Mouse (Mus musculus): ENCODE results near the gene Ovca2. TPM values are rescaled to one million over a fixed set of nuclear protein-coding genes. Genes with fewer than 3 reads are reported as not detected.

Gene Ovca2
- polyA plus RNA-seq, 1 experiment, result not detected

GRCm38 (mm10) chr11:75192336-75193214, 13.9 kb upstream of the Ovca2 start:
- no peak overlapping the region for H3K27ac ChIP-seq (ENCODE audit: insufficient read depth, low read depth, low read length)
- H3K4me1 ChIP-seq (ENCODE audit: control insufficient read depth, insufficient read depth, low read length), result peaks cover 27% of the 10 kb centered on the region
- 25% methylated on average over 13 of the region's 13 CpGs for WGBS

DNA sequence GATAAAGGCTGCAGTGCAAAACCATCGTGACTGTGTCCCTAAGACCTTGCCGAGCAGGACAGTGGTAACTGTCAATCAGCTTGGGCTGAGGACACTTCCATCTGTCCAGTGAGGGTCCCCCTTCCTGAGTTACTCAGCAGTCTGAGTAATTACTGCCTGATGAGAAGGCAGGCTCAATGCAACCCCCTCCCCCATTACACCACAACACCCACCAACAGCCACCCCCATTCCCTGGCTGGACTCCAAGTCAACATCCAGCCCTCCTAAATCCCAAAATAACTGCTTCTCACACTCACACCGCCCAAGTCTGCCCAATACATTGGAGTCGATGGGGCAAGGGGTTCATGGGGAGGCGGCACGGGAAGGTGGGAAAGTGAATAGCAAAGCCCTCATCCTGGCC, 13.2 kb upstream of the Ovca2 start:
- H3K4me1 ChIP-seq (ENCODE audit: control insufficient read depth, insufficient read depth, low read length), result peaks cover 27% of the 10 kb centered on the region
- H3K27ac ChIP-seq (ENCODE audit: insufficient read depth, low read depth, low read length), result no peak overlapping the region
- TF ChIP-seq POLR2A (IDR thresholded peaks at IDR 0.05; ENCODE audit: insufficient read depth, low read depth, low read length), result no peak
- no peak overlapping the region for H3K4me3 ChIP-seq (ENCODE audit: insufficient read depth, low read depth, low read length)
- WGBS, result 54% methylated on average over 6 of the region's 6 CpGs

More at GRCm38 (mm10) chr11:75192336-75193214, 13.9 kb upstream of the Ovca2 start:
- TF ChIP-seq CTCF (IDR thresholded peaks at IDR 0.05; ENCODE audit: insufficient read depth, low read depth, low read length) (peak; percentile 57), POLR2A (IDR thresholded peaks at IDR 0.05; ENCODE audit: insufficient read depth, low read depth, low read length) (no peak)
- H3K4me3 ChIP-seq (ENCODE audit: insufficient read depth, low read depth, low read length), result no peak overlapping the region

DNA sequence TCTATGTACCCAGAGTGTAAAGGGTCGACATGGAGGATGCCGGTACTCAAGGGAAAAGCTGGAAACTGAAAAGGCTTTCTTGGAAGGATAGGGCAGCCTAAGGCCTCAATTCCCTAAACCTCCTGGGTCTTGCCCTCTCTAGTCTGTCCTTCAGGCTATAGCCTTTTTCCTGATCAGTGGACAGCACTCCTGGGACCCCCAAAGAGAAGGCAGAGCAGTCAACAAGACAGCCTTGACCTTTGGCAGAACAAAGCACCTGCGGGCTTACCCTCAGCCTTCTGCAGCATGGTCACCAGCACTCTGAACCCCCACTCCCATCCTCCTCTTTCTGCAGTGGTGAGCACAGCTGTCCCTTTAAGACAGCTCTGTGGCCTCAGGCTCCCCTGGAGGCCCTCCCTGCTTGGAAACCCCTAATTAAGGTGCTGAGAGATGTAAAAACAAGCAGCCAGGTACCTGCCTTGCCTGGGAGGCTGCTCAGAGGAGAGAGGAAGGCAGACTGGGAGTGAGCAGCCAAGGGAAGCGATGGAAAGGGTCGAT, 12.3 kb upstream of the Ovca2 start, which contains the start of gene Dph1:
TSS of gene Dph1 (minus strand) at position 337 of the 537 bp plus-strand sequence.
- TF ChIP-seq POLR2A (IDR thresholded peaks at IDR 0.05; ENCODE audit: insufficient read depth, low read depth, low read length) (no peak), CTCF (IDR thresholded peaks at IDR 0.05; ENCODE audit: insufficient read depth, low read depth, low read length) (no peak)
- peaks cover 27% of the 10 kb centered on the region for H3K4me1 ChIP-seq (ENCODE audit: control insufficient read depth, insufficient read depth, low read length)
- 63% methylated on average over 5 of the region's 5 CpGs for WGBS
- no peak within 1 kb of the TSS for H3K27ac ChIP-seq (ENCODE audit: insufficient read depth, low read depth, low read length)
- H3K4me3 ChIP-seq (ENCODE audit: insufficient read depth, low read depth, low read length), result peak within 1 kb of the TSS; percentile 76

DNA sequence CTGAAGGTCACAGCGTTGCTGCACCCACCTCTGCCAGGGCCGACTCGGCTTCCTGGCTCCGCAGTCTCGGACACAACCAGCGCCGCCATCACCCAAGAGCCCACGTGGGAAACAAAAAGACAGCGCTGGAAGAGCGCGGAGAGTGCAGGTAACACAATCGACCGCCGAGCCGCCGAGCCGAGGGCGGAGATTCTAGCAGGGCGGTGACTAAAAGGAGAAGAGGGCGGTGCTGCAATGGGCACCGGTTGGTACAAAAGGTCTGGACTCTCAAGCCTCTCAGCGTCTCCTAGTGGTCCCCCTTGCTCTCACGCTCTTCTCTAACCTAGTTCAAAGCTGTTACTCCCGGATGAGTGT, 11.7 kb upstream of the Ovca2 start:
- TF ChIP-seq POLR2A (IDR thresholded peaks at IDR 0.05; ENCODE audit: insufficient read depth, low read depth, low read length) (peak; percentile 56), CTCF (IDR thresholded peaks at IDR 0.05; ENCODE audit: insufficient read depth, low read depth, low read length) (0 out of 2 replicates have a peak, but pooled peaks have one; percentile 5)
- Histone ChIP-seq H3K4me1 (ENCODE audit: control insufficient read depth, insufficient read depth, low read length) (peaks cover 25% of the 10 kb centered on the region), H3K4me3 (ENCODE audit: insufficient read depth, low read depth, low read length) (peak overlapping the region; percentile 76), H3K27ac (ENCODE audit: insufficient read depth, low read depth, low read length) (no peak overlapping the region)
- WGBS, result 2% methylated on average over 24 of the region's 24 CpGs

GRCm38 (mm10) chr11:75189713-75190370, 11.2 kb upstream of the Ovca2 start:
- TF ChIP-seq CTCF (IDR thresholded peaks at IDR 0.05; ENCODE audit: insufficient read depth, low read depth, low read length), result no peak
- TF ChIP-seq POLR2A (IDR thresholded peaks at IDR 0.05; ENCODE audit: insufficient read depth, low read depth, low read length), result no peak
- WGBS, result 1% methylated on average over 22 of the region's 22 CpGs

DNA sequence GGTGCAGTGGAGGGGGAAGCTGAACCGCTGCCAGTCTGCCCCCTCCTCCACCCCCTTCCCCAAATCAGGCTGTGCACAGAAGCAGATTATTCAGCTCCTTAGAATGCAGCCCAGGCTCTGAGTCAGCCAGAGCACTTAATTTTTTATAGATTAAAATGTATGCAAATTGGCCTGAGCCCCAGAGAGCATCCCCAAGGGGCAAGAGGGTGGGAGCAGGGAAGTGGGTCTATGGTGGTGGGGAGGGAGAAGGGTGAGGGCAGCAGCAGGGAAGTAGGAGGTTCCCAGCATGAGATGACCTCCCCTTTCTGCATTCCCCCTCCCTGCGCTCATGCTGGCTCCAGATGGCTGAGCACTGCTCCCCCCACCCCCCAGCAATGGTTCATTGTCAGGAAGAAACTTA, 6.4 kb upstream of the Ovca2 start:
- WGBS, result 62% methylated on average over 2 of the region's 2 CpGs
- TF ChIP-seq CTCF (IDR thresholded peaks at IDR 0.05; ENCODE audit: insufficient read depth, low read depth, low read length) (no peak), POLR2A (IDR thresholded peaks at IDR 0.05; ENCODE audit: insufficient read depth, low read depth, low read length) (no peak)
- H3K4me1 ChIP-seq (ENCODE audit: control insufficient read depth, insufficient read depth, low read length), result peaks cover 9% of the 10 kb centered on the region; the same call in 1 of the 2 replicates
- H3K27ac ChIP-seq (ENCODE audit: insufficient read depth, low read depth, low read length), result no peak overlapping the region
- no peak overlapping the region for H3K4me3 ChIP-seq (ENCODE audit: insufficient read depth, low read depth, low read length)

More at GRCm38 (mm10) chr11:75189713-75190370, 11.2 kb upstream of the Ovca2 start:
- Histone ChIP-seq H3K27ac (ENCODE audit: insufficient read depth, low read depth, low read length) (no peak overlapping the region), H3K4me1 (ENCODE audit: control insufficient read depth, insufficient read depth, low read length) (peaks cover 20% of the 10 kb centered on the region), H3K4me3 (ENCODE audit: insufficient read depth, low read depth, low read length) (peak overlapping the region; percentile 76)

DNA sequence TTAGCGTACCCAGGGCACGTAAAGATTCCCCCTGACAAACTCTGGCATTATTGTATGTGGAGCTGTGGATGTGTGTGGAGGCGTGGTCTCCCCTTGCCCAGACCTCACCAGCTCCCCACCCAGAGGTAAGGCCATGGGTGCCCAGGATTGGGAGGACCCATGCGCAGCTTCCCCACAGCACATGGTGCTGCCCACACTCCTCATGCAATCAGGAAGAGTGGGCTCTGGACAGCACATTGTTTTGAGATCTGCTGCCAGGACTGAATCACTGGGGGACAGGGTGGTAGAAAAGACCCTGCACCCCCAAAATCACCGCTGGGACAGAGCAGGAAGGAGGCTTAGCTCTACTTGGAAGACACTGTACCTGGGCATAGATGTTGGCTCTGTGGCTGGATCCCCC, 5.9 kb upstream of the Ovca2 start:
- TF ChIP-seq CTCF (IDR thresholded peaks at IDR 0.05; ENCODE audit: insufficient read depth, low read depth, low read length) (no peak), POLR2A (IDR thresholded peaks at IDR 0.05; ENCODE audit: insufficient read depth, low read depth, low read length) (no peak)
- WGBS, result 91% methylated on average over 5 of the region's 5 CpGs
- H3K4me3 ChIP-seq (ENCODE audit: insufficient read depth, low read depth, low read length), result no peak overlapping the region
- H3K4me1 ChIP-seq (ENCODE audit: control insufficient read depth, insufficient read depth, low read length), result peaks cover 10% of the 10 kb centered on the region
- H3K27ac ChIP-seq (ENCODE audit: insufficient read depth, low read depth, low read length), result no peak overlapping the region

GRCm38 (mm10) chr11:75183917-75184570, 5.4 kb upstream of the Ovca2 start:
- no peak overlapping the region for H3K4me3 ChIP-seq (ENCODE audit: insufficient read depth, low read depth, low read length)
- H3K27ac ChIP-seq (ENCODE audit: insufficient read depth, low read depth, low read length), result no peak overlapping the region
- H3K4me1 ChIP-seq (ENCODE audit: control insufficient read depth, insufficient read depth, low read length), result peaks cover 9% of the 10 kb centered on the region
- TF ChIP-seq CTCF (IDR thresholded peaks at IDR 0.05; ENCODE audit: insufficient read depth, low read depth, low read length), result no peak
- TF ChIP-seq POLR2A (IDR thresholded peaks at IDR 0.05; ENCODE audit: insufficient read depth, low read depth, low read length), result no peak
- WGBS, result 85% methylated on average over 2 of the region's 2 CpGs

All from olfactory bulb, adult 2 months (tissue).